Mouse (Mus musculus) ES-Bruce4 (cell line): Measurements from ENCODE around the gene Nfil3. TPM values are rescaled to one million over a fixed set of nuclear protein-coding genes. Genes with fewer than 3 reads are reported as not detected.

Experiments used
- H3K27ac ChIP-seq: 2 replicates; pipeline ENCODE4 v1.5.1; 2012; ENCODE audit warnings: low read length, inconsistent platforms; ENCODE audit not compliant: insufficient read depth
- H3K27me3 ChIP-seq: 2 replicates; pipeline ENCODE4 v1.6.1; 2012; ENCODE audit warnings: mild to moderate bottlenecking, low read length, inconsistent platforms; ENCODE audit not compliant: control insufficient read depth, poor library complexity, insufficient read depth, severe bottlenecking
- H3K36me3 ChIP-seq: 2 replicates; pipeline ENCODE4 v1.6.1; 2012; ENCODE audit warnings: inconsistent platforms, mild to moderate bottlenecking, low read length, moderate library complexity; ENCODE audit not compliant: control insufficient read depth, poor library complexity, insufficient read depth, severe bottlenecking
- H3K4me1 ChIP-seq: one replicate; pipeline ENCODE4 v1.8.1; 2011; ENCODE audit warnings: low read length; ENCODE audit not compliant: control insufficient read depth, insufficient read depth
- H3K4me3 ChIP-seq: 2 replicates; pipeline ENCODE4 v1.5.1; 2011; ENCODE audit warnings: low read depth, mild to moderate bottlenecking, low read length
- H3K9ac ChIP-seq: 2 replicates; pipeline ENCODE4 v1.6.1; 2012; ENCODE audit warnings: low read depth, mild to moderate bottlenecking, inconsistent platforms; ENCODE audit not compliant: poor library complexity, severe bottlenecking
- H3K9me3 ChIP-seq: replicated peaks from 2 replicates; pipeline ENCODE4 v1.6.1; 2012; ENCODE audit warnings: mild to moderate bottlenecking, low read length, inconsistent platforms; ENCODE audit not compliant: control insufficient read depth, poor library complexity, insufficient read depth, severe bottlenecking
- CTCF ChIP-seq: IDR thresholded peaks from one replicate; pipeline ENCODE4 v1.8.1; 2011; ENCODE audit warnings: low read depth, low read length
- EP300 ChIP-seq: IDR thresholded peaks from 2 replicates; pipeline ENCODE4 v1.6.1; 2011; ENCODE audit warnings: low read depth, low read length; ENCODE audit not compliant: insufficient read depth
- POLR2A ChIP-seq: IDR thresholded peaks from one replicate; pipeline ENCODE4 v1.8.1; 2011; ENCODE audit warnings: low read length; ENCODE audit not compliant: insufficient read depth
- polyA plus RNA-seq: library from polyadenylated mRNA; stranded (reverse); fragments of >200 nt; gene quantifications from 2 replicates; pipeline ENCODE4 v1.2.4, GENCODE M21; 2011; ENCODE audit warnings: low read depth; ENCODE audit not compliant: missing spikeins, insufficient read depth, insufficient read length

Nfil3 gene
- polyA plus RNA-seq, 1 experiment, result 3.9 TPM

- H3K36me3 ChIP-seq, result no peaks in the 10 kb centered on the region
- H3K4me1 ChIP-seq, result no peaks in the 10 kb centered on the region
- H3K27me3 ChIP-seq, result no peaks in the 10 kb centered on the region
- no peak overlapping the region for H3K27ac ChIP-seq
- H3K9ac ChIP-seq, result no peak overlapping the region
- TF ChIP-seq CTCF, result no peak
- TF ChIP-seq POLR2A, result no peak
- TF ChIP-seq EP300, result no peak
- no peak overlapping the region for H3K4me3 ChIP-seq
- H3K9me3 ChIP-seq, result no peaks in the 10 kb centered on the region
Observed at GRCm38 (mm10) chr13:52989005-52989404, 8.1 kb upstream of the Nfil3 start.

GRCm38 (mm10) chr13:52987880-52988279, 7.0 kb upstream of the Nfil3 start:
- Histone ChIP-seq H3K27ac (no peak overlapping the region), H3K27me3 (no peaks in the 10 kb centered on the region), H3K4me1 (no peaks in the 10 kb centered on the region), H3K9me3 (no peaks in the 10 kb centered on the region), H3K4me3 (no peak overlapping the region), H3K36me3 (no peaks in the 10 kb centered on the region), H3K9ac (no peak overlapping the region)
- TF ChIP-seq EP300 (no peak), POLR2A (no peak), CTCF (no peak)

- no peak overlapping the region for H3K4me3 ChIP-seq
- TF ChIP-seq EP300, result no peak
- no peaks in the 10 kb centered on the region for H3K36me3 ChIP-seq
Observed at GRCm38 (mm10) chr13:52986215-52986780, 5.4 kb upstream of the Nfil3 start.

GRCm38 (mm10) chr13:52985508-52986214, 4.8 kb upstream of the Nfil3 start:
- no peak overlapping the region for H3K4me3 ChIP-seq
- no peak overlapping the region for H3K9ac ChIP-seq
- H3K36me3 ChIP-seq, result no peaks in the 10 kb centered on the region
- H3K4me1 ChIP-seq, result no peaks in the 10 kb centered on the region
- TF ChIP-seq CTCF, result no peak
- no peak for TF ChIP-seq POLR2A
- no peak for TF ChIP-seq EP300
- H3K27me3 ChIP-seq, result peaks cover 2% of the 10 kb centered on the region; the same call in 1 of the 2 replicates
- no peaks in the 10 kb centered on the region for H3K9me3 ChIP-seq
- H3K27ac ChIP-seq, result no peak overlapping the region

More at GRCm38 (mm10) chr13:52986215-52986780, 5.4 kb upstream of the Nfil3 start:
- Histone ChIP-seq H3K9me3 (no peaks in the 10 kb centered on the region), H3K4me1 (no peaks in the 10 kb centered on the region), H3K27me3 (peaks cover 2% of the 10 kb centered on the region; the same call in 1 of the 2 replicates), H3K9ac (no peak overlapping the region), H3K27ac (no peak overlapping the region)

DNA sequence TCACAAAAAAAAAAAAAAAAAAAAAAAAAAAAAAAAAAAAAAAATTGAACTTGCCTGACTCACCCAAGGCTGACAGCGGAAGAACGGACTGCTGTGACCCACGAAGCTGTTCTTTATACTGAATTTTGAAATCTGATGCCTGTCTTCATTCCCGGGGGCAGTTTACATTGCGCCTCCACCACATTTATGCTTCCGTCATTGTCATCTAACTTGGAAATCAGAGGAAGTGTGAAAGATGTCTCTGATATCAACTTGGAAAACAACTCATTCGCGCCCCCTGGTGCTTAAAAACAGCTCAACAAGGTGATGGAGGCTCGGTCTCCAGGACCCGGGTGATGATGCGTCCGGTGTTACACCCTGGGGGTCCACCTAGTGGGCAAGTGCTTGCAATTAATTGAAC, 1.8 kb upstream of the Nfil3 start:
- Histone ChIP-seq H3K9ac (no peak overlapping the region), H3K4me3 (no peak overlapping the region), H3K36me3 (no peaks in the 10 kb centered on the region), H3K27me3 (peaks cover 16% of the 10 kb centered on the region), H3K4me1 (no peaks in the 10 kb centered on the region), H3K9me3 (no peaks in the 10 kb centered on the region), H3K27ac (no peak overlapping the region)
- TF ChIP-seq CTCF, result peak; percentile 87
- no peak for TF ChIP-seq POLR2A
